Mouse (Mus musculus) heart, postnatal 0 days (tissue): ENCODE measurements around the gene 0610012G03Rik.

Experiments
- CTCF ChIP-seq: IDR thresholded peaks from 2 replicates; pipeline ENCODE4 v1.5.1; 2016; ENCODE audit warnings: antibody characterized with exemption, control low read depth, low read depth
- EP300 ChIP-seq: IDR thresholded peaks from 2 replicates; pipeline ENCODE4 v1.6.1; 2016; ENCODE audit warnings: antibody characterized with exemption, low read depth

DNA sequence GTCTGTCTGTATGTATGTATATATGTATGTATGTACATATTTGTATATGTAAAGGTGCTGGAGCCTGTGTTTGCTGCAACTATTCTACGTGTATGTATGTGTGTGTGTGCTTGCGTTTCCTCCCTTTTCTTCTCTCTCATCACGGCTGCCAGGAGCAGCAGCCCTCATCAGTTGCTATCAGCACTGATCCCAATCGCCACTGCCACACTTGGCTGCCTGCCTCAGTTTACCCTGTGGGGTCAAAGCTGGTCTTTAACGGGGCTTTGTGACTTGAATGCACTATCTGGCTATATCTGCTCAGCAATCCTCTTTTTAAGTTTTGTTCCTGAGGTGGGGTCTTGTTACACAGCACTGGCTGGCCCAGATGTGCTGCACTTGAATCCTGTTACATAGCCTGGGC, 20.9 kb downstream of the 0610012G03Rik start:
- TF ChIP-seq CTCF (no peak), EP300 (no peak)
